Mouse (Mus musculus): ENCODE results near the gene Hpd. TPM values are rescaled to one million over a fixed set of nuclear protein-coding genes. Genes with fewer than 3 reads are reported as not detected.

The Hpd gene
- total and polyA plus RNA-seq, 3 experiments, result 0.20 TPM; not detected in 2

- no peaks in the 10 kb centered on the region for H3K9me3 ChIP-seq (replicated peaks; ENCODE audit: low read length)
- DNase-seq (ENCODE audit: extremely low read depth), result no peak
- H3K36me3 ChIP-seq (replicated peaks in 1 of 2; ENCODE audit: control insufficient read depth in 1 of 2, insufficient read depth in 1 of 2, low read length in 1 of 2), result no peaks in the 10 kb centered on the region
- no peak overlapping the region for H3K9ac ChIP-seq (ENCODE audit: insufficient read depth, low read depth)
- dilution Hi-C loops (cut with MboI; ENCODE audit: extremely low pct_ligation_motif_present, extremely low pct_unique_long_range_greater_than_20kb, low sequenced_read_pairs), result no loop called here
- H3K4me3 ChIP-seq (replicated peaks in 1 of 3; ENCODE audit: low read depth in 2 of 3, low read length in 2 of 3, poor library complexity in 1 of 3), result no peak overlapping the region
- TF ChIP-seq ZMIZ1 (IDR thresholded peaks at IDR 0.05; ENCODE audit: low read depth, low read length), result no peak
- TF ChIP-seq SMC3 (IDR thresholded peaks at IDR 0.05; ENCODE audit: low read depth, low read length), result no peak
- no peak for TF ChIP-seq POLR2AphosphoS2 (IDR thresholded peaks at IDR 0.05; ENCODE audit: low read depth, low read length)
- TF ChIP-seq NRF1 (IDR thresholded peaks at IDR 0.05; ENCODE audit: low read depth, low read length), result no peak
- TF ChIP-seq RAD21 (IDR thresholded peaks at IDR 0.05; ENCODE audit: low read depth, low read length), result no peak
- TF ChIP-seq POLR2A (IDR thresholded peaks at IDR 0.05; ENCODE audit: low read depth, low read length), result no peak
- TF ChIP-seq MAFK (IDR thresholded peaks at IDR 0.05; ENCODE audit: insufficient replicate concordance, low read length), result no peak
- no peak for TF ChIP-seq ZC3H11A (IDR thresholded peaks at IDR 0.05; ENCODE audit: low read depth, low read length)
- TF ChIP-seq MEF2A (IDR thresholded peaks at IDR 0.05; ENCODE audit: borderline replicate concordance, low read depth, low read length), result no peak
- no peak for TF ChIP-seq USF1 (IDR thresholded peaks at IDR 0.05; ENCODE audit: low read depth, low read length)
- no peak for TF ChIP-seq MXI1 (IDR thresholded peaks at IDR 0.05; ENCODE audit: low read depth, low read length)
- TF ChIP-seq EP300 (IDR thresholded peaks at IDR 0.05; ENCODE audit: low read length), result no peak
- no peaks in the 10 kb centered on the region for H3K79me2 ChIP-seq (replicated peaks; ENCODE audit: control insufficient read depth, extremely low read depth, insufficient read depth, poor library complexity, severe bottlenecking)
- no peak overlapping the region for H3K4me2 ChIP-seq (ENCODE audit: insufficient read depth, low read depth, poor library complexity, severe bottlenecking)
- in situ Hi-C loops (cut with MboI; ENCODE audit: low pct_ligation_motif_present, low pct_unique_long_range_greater_than_20kb, low sequenced_read_pairs), result loop anchor here (5.0 kb wide), 1 partner anchor 32 kb away; no protein-coding TSS in a partner anchor
- no peak overlapping the region for H3K27ac ChIP-seq (ENCODE audit: insufficient read depth, low read depth)
- H3K4me1 ChIP-seq (ENCODE audit: control insufficient read depth in 1 of 2, insufficient read depth in 2 of 2), result no peaks in the 10 kb centered on the region; a peak in 1 of 4 replicates
- H3K27me3 ChIP-seq (replicated peaks), result peaks cover 15% of the 10 kb centered on the region
Observed at GRCm38 (mm10) chr5:123194856-123195255, 12.3 kb upstream of the Hpd start.

GRCm38 (mm10) chr5:123193436-123193835 lies 10.9 kb upstream of the Hpd start:
- no peak overlapping the region for H3K4me2 ChIP-seq (ENCODE audit: insufficient read depth, low read depth, poor library complexity, severe bottlenecking)
- no peak overlapping the region for H3K9ac ChIP-seq (ENCODE audit: insufficient read depth, low read depth)
- no peak overlapping the region for H3K27ac ChIP-seq (ENCODE audit: insufficient read depth, low read depth)
- H3K9me3 ChIP-seq (replicated peaks; ENCODE audit: low read length), result no peaks in the 10 kb centered on the region
- H3K36me3 ChIP-seq (replicated peaks in 1 of 2; ENCODE audit: control insufficient read depth in 1 of 2, insufficient read depth in 1 of 2, low read length in 1 of 2), result no peaks in the 10 kb centered on the region
- TF ChIP-seq PAX5 (IDR thresholded peaks at IDR 0.05; ENCODE audit: low read length) (no peak), USF1 (IDR thresholded peaks at IDR 0.05; ENCODE audit: low read depth, low read length) (no peak), ZKSCAN1 (IDR thresholded peaks at IDR 0.05; ENCODE audit: borderline replicate concordance, low read depth, low read length) (no peak), IRF4 (IDR thresholded peaks at IDR 0.05; ENCODE audit: low read depth, low read length) (no peak), ETS1 (conservative IDR thresholded peaks at IDR 0.05; ENCODE audit: low read depth, low read length) (no peak), RAD21 (IDR thresholded peaks at IDR 0.05; ENCODE audit: low read depth, low read length) (no peak), JUND (conservative IDR thresholded peaks at IDR 0.05; ENCODE audit: low read depth, low read length) (no peak), ZMIZ1 (IDR thresholded peaks at IDR 0.05; ENCODE audit: low read depth, low read length) (no peak), MXI1 (IDR thresholded peaks at IDR 0.05; ENCODE audit: low read depth, low read length) (no peak), E2F4 (IDR thresholded peaks at IDR 0.05; ENCODE audit: insufficient replicate concordance, low read depth, low read length) (no peak), TBP (conservative IDR thresholded peaks at IDR 0.05; ENCODE audit: low read depth, low read length) (no peak), CHD2 (IDR thresholded peaks at IDR 0.05; ENCODE audit: low read length) (no peak), POLR2AphosphoS2 (IDR thresholded peaks at IDR 0.05; ENCODE audit: low read depth, low read length) (no peak), ZNF384 (IDR thresholded peaks at IDR 0.05; ENCODE audit: low read depth, low read length) (no peak), MAZ (IDR thresholded peaks at IDR 0.05; ENCODE audit: low read depth, low read length) (no peak), MAFK (IDR thresholded peaks at IDR 0.05; ENCODE audit: insufficient replicate concordance, low read length) (no peak), SMC3 (IDR thresholded peaks at IDR 0.05; ENCODE audit: low read depth, low read length) (no peak), MAX (IDR thresholded peaks at IDR 0.05; ENCODE audit: low read length) (no peak)
- dilution Hi-C loops (cut with MboI; ENCODE audit: extremely low pct_ligation_motif_present, extremely low pct_unique_long_range_greater_than_20kb, low sequenced_read_pairs) (no loop called here), in situ Hi-C loops (cut with MboI; ENCODE audit: low pct_ligation_motif_present, low pct_unique_long_range_greater_than_20kb, low sequenced_read_pairs) (loop anchor here (5.0 kb wide), 1 partner anchor 34 kb away; no protein-coding TSS in a partner anchor)
- H3K4me3 ChIP-seq (replicated peaks in 1 of 3; ENCODE audit: low read depth in 2 of 3, low read length in 2 of 3, poor library complexity in 1 of 3), result no peak overlapping the region
- DNase-seq (ENCODE audit: extremely low read depth), result no peak
- H3K4me1 ChIP-seq (ENCODE audit: control insufficient read depth in 1 of 2, insufficient read depth in 2 of 2), result no peaks in the 10 kb centered on the region; a peak in 1 of 4 replicates
- no peaks in the 10 kb centered on the region for H3K79me2 ChIP-seq (replicated peaks; ENCODE audit: control insufficient read depth, extremely low read depth, insufficient read depth, poor library complexity, severe bottlenecking)
- peaks cover 17% of the 10 kb centered on the region for H3K27me3 ChIP-seq (replicated peaks)

All from CH12.LX (cell line).